ENCODE assay signal across 8 mouse cellular contexts in genomic region chr11:22981543-22981950, GRCm38 (mm10). TPM values are rescaled to one million over a fixed set of nuclear protein-coding genes. Genes with fewer than 3 reads are reported as not detected.
DNase-seq lines count a peak whose midpoint lies in the region; ATAC-seq and TF ChIP-seq lines count a peak whose summit lies in the region.

No protein-coding gene starts in this region.

- H3K4me3 ChIP-seq in kidney, embryonic 15.5 days (replicated peaks), result peak overlapping the region; percentile 70
- peak overlapping the region; percentile 77 for H3K4me3 ChIP-seq in bone marrow, adult 2 months (replicated peaks; ENCODE audit: control insufficient read depth, low read depth, low read length)
- peak overlapping the region; percentile 76 to 77 for H3K4me3 ChIP-seq in heart, embryonic 14.5 days (ENCODE audit: control insufficient read depth in 1 of 2, insufficient read depth in 1 of 2, low read depth in 1 of 2, low read length in 2 of 2)
- H3K4me3 ChIP-seq in liver, embryonic 15.5 days (replicated peaks), result peak overlapping the region; percentile 83
- H3K4me3 ChIP-seq in stomach, embryonic 16.5 days (replicated peaks; ENCODE audit: low read length), result peak overlapping the region; percentile 68

- peak overlapping the region; percentile 99 for H3K27ac ChIP-seq in kidney, embryonic 15.5 days
- H3K27ac ChIP-seq in bone marrow, adult 2 months (ENCODE audit: control insufficient read depth, insufficient read depth, low read depth, low read length, poor library complexity), result peak overlapping the region; percentile 93
- H3K27ac ChIP-seq in heart, embryonic 14.5 days (replicated peaks in 1 of 2; ENCODE audit: control insufficient read depth in 1 of 2, insufficient read depth in 1 of 2, low read depth in 2 of 2, low read length in 2 of 2), result peak overlapping the region; percentile 96 to 98
- H3K27ac ChIP-seq in liver, embryonic 15.5 days (replicated peaks), result peak overlapping the region; percentile 99
- peak overlapping the region; percentile 96 for H3K27ac ChIP-seq in stomach, embryonic 16.5 days (ENCODE audit: low read length)

- H3K27me3 ChIP-seq in kidney, embryonic 15.5 days, result no peaks in the 10 kb centered on the region
- no peaks in the 10 kb centered on the region for H3K27me3 ChIP-seq in heart, embryonic 14.5 days (ENCODE audit: control insufficient read depth, insufficient read depth, low read length)
- no peaks in the 10 kb centered on the region for H3K27me3 ChIP-seq in liver, embryonic 15.5 days
- H3K27me3 ChIP-seq in stomach, embryonic 16.5 days (ENCODE audit: control insufficient read depth, insufficient read depth, low read length), result no peaks in the 10 kb centered on the region

- 3% methylated on average over 12 of the region's 12 CpGs for WGBS in kidney, embryonic 15.5 days
- 1% methylated on average over 12 of the region's 12 CpGs for WGBS in bone marrow, adult 2 months
- WGBS in heart, embryonic 14.5 days, result 1% methylated on average over 12 of the region's 12 CpGs
- WGBS in liver, embryonic 15.5 days (ENCODE audit: insufficient replicate concordance), result 1% methylated on average over 12 of the region's 12 CpGs
- under 1% methylated on average over 12 of the region's 12 CpGs for WGBS in stomach, embryonic 16.5 days

- no peak for DNase-seq in kidney, adult 18-20 months
- no peak for DNase-seq in right cerebral cortex, adult 2 months (ENCODE audit: low spot score in 2 of 2)
- DNase-seq in layer of hippocampus, postnatal 14 days (ENCODE audit: low spot score in 2 of 2), result no peak

- TF ChIP-seq POLR2A in bone marrow, adult 2 months (IDR thresholded peaks at IDR 0.05; ENCODE audit: borderline replicate concordance, control insufficient read depth, low read depth, low read length), result no peak

- H3K4me2 ChIP-seq in kidney, embryonic 15.5 days, result peak overlapping the region; percentile 69
- peak overlapping the region; percentile 85 for H3K4me2 ChIP-seq in heart, embryonic 14.5 days (ENCODE audit: low read length)
- peak overlapping the region; percentile 83 for H3K4me2 ChIP-seq in liver, embryonic 15.5 days
- H3K4me2 ChIP-seq in stomach, embryonic 16.5 days (ENCODE audit: low read depth, low read length), result peak overlapping the region; percentile 75

- H3K9ac ChIP-seq in kidney, embryonic 15.5 days, result peak overlapping the region; percentile 55
- H3K9ac ChIP-seq in heart, embryonic 14.5 days (ENCODE audit: low read length), result peak overlapping the region; percentile 84
- peak overlapping the region; percentile 83 for H3K9ac ChIP-seq in liver, embryonic 15.5 days
- H3K9ac ChIP-seq in stomach, embryonic 16.5 days (ENCODE audit: low read length), result peak overlapping the region; percentile 77

- TF ChIP-seq CTCF in bone marrow, adult 2 months (IDR thresholded peaks at IDR 0.05; ENCODE audit: control insufficient read depth, insufficient read depth, low read length), result no peak

- ATAC-seq in kidney, embryonic 15.5 days (replicated peaks; ENCODE audit: low FRiP score), result peak; percentile 41
- peak; percentile 43 for ATAC-seq in heart, embryonic 14.5 days (ENCODE audit: insufficient number of reproducible peaks, insufficient read depth, low FRiP score, low read depth)
- ATAC-seq in liver, embryonic 15.5 days (ENCODE audit: insufficient read depth), result peak; percentile 35
- ATAC-seq in stomach, embryonic 16.5 days (ENCODE audit: insufficient read depth, low FRiP score), result peak; percentile 39

- peaks cover 20% of the 10 kb centered on the region for H3K4me1 ChIP-seq in kidney, embryonic 15.5 days
- peaks cover 3% of the 10 kb centered on the region for H3K4me1 ChIP-seq in bone marrow, adult 2 months (ENCODE audit: control insufficient read depth, insufficient read depth, low read length)
- H3K4me1 ChIP-seq in heart, embryonic 14.5 days (ENCODE audit: control insufficient read depth in 2 of 2, insufficient read depth in 2 of 2, low read length in 2 of 2), result peaks cover 5 to 12% of the 10 kb centered on the region in 2 experiments
- H3K4me1 ChIP-seq in liver, embryonic 15.5 days (replicated peaks), result peaks cover 41% of the 10 kb centered on the region
- H3K4me1 ChIP-seq in stomach, embryonic 16.5 days (ENCODE audit: control insufficient read depth, insufficient read depth, low read length), result peaks cover 19% of the 10 kb centered on the region

- peaks cover 28% of the 10 kb centered on the region for H3K36me3 ChIP-seq in kidney, embryonic 15.5 days
- peaks cover 28% of the 10 kb centered on the region for H3K36me3 ChIP-seq in heart, embryonic 14.5 days (ENCODE audit: control insufficient read depth, insufficient read depth, low read length)
- H3K36me3 ChIP-seq in liver, embryonic 15.5 days (replicated peaks), result peaks cover 35% of the 10 kb centered on the region
- H3K36me3 ChIP-seq in stomach, embryonic 16.5 days (ENCODE audit: control insufficient read depth, insufficient read depth, low read length), result no peaks in the 10 kb centered on the region

- no peaks in the 10 kb centered on the region for H3K9me3 ChIP-seq in kidney, embryonic 15.5 days (replicated peaks)
- no peaks in the 10 kb centered on the region for H3K9me3 ChIP-seq in heart, embryonic 14.5 days (ENCODE audit: control insufficient read depth, low read length)
- no peaks in the 10 kb centered on the region for H3K9me3 ChIP-seq in liver, embryonic 15.5 days (replicated peaks)
- H3K9me3 ChIP-seq in stomach, embryonic 16.5 days (replicated peaks; ENCODE audit: control insufficient read depth, low read length), result no peaks in the 10 kb centered on the region

RNA-seq across cellular contexts. Expression of gene Gm28048, which starts 0.3 kb away (rescaled TPM):
- polyA plus RNA-seq in kidney, embryonic 15.5 days (2015; fragmentation: Nextera tagmentation; extraction: Ambion mirVana), result 19.3 and 21.6 TPM in 2 replicates
- polyA plus RNA-seq in bone marrow, adult 2 months (2011; ENCODE audit: insufficient read depth, insufficient read length, low replicate concordance, missing spikeins), result 13.8 and 21.9 TPM in 2 replicates
- 8.1 and 10.0 TPM in 2 replicates for polyA plus RNA-seq in heart, embryonic 14.5 days (2014; fragmentation: Nextera tagmentation; extraction: Ambion mirVana)
- polyA plus RNA-seq in liver, embryonic 15.5 days (2015; fragmentation: Nextera tagmentation; extraction: Ambion mirVana), result 8.9 and 9.2 TPM in 2 replicates
- polyA plus RNA-seq in stomach, embryonic 16.5 days (2015; fragmentation: Nextera tagmentation; extraction: Ambion mirVana), result 14.5 and 17.9 TPM in 2 replicates
- total RNA-seq in layer of hippocampus, postnatal 14 days (2021), result 1 to 10 TPM; 8.5 to 9.1 TPM

RNA-seq across cellular contexts. Expression of gene Commd1, which starts 0.6 kb away (rescaled TPM):
- polyA plus RNA-seq in kidney, embryonic 15.5 days (2015; fragmentation: Nextera tagmentation; extraction: Ambion mirVana), result 382 and 415 TPM in 2 replicates
- polyA plus RNA-seq in bone marrow, adult 2 months (2011; ENCODE audit: insufficient read depth, insufficient read length, low replicate concordance, missing spikeins), result 27.6 and 51.1 TPM in 2 replicates
- 361 and 392 TPM in 2 replicates for polyA plus RNA-seq in heart, embryonic 14.5 days (2014; fragmentation: Nextera tagmentation; extraction: Ambion mirVana)
- polyA plus RNA-seq in liver, embryonic 15.5 days (2015; fragmentation: Nextera tagmentation; extraction: Ambion mirVana), result 153 and 167 TPM in 2 replicates
- polyA plus RNA-seq in stomach, embryonic 16.5 days (2015; fragmentation: Nextera tagmentation; extraction: Ambion mirVana), result 324 and 371 TPM in 2 replicates
- total RNA-seq in layer of hippocampus, postnatal 14 days (2021), result 10 to 100 TPM; 54.8 to 61.3 TPM

RNA-seq across cellular contexts. Expression of gene Cct4, which starts 8.8 kb away (rescaled TPM):
- 295 and 296 TPM in 2 replicates for polyA plus RNA-seq in kidney, embryonic 15.5 days (2015; fragmentation: Nextera tagmentation; extraction: Ambion mirVana)
- polyA plus RNA-seq in bone marrow, adult 2 months (2011; ENCODE audit: insufficient read depth, insufficient read length, low replicate concordance, missing spikeins), result 60.8 and 121 TPM in 2 replicates
- 214 and 223 TPM in 2 replicates for polyA plus RNA-seq in heart, embryonic 14.5 days (2014; fragmentation: Nextera tagmentation; extraction: Ambion mirVana)
- 114 and 123 TPM in 2 replicates for polyA plus RNA-seq in liver, embryonic 15.5 days (2015; fragmentation: Nextera tagmentation; extraction: Ambion mirVana)
- 226 and 230 TPM in 2 replicates for polyA plus RNA-seq in stomach, embryonic 16.5 days (2015; fragmentation: Nextera tagmentation; extraction: Ambion mirVana)
- 100 to 1,000 TPM; 101 to 103 TPM for total RNA-seq in layer of hippocampus, postnatal 14 days (2021)

RNA-seq across cellular contexts. Expression of gene Zrsr1, which starts 9.7 kb away (rescaled TPM):
- polyA plus RNA-seq in kidney, embryonic 15.5 days (2015; fragmentation: Nextera tagmentation; extraction: Ambion mirVana), result 3.0 and 3.8 TPM in 2 replicates
- 31.7 and 34.0 TPM in 2 replicates for polyA plus RNA-seq in bone marrow, adult 2 months (2011; ENCODE audit: insufficient read depth, insufficient read length, low replicate concordance, missing spikeins)
- polyA plus RNA-seq in heart, embryonic 14.5 days (2014; fragmentation: Nextera tagmentation; extraction: Ambion mirVana), result 1.9 and 2.2 TPM in 2 replicates
- 1.9 and 2.6 TPM in 2 replicates for polyA plus RNA-seq in liver, embryonic 15.5 days (2015; fragmentation: Nextera tagmentation; extraction: Ambion mirVana)
- polyA plus RNA-seq in stomach, embryonic 16.5 days (2015; fragmentation: Nextera tagmentation; extraction: Ambion mirVana), result 2.4 and 3.2 TPM in 2 replicates
- total RNA-seq in layer of hippocampus, postnatal 14 days (2021), result 10 to 100 TPM; 50.8 to 57.3 TPM

RNA-seq across cellular contexts. Expression of gene Fam161a, which starts 25.8 kb away (rescaled TPM):
- 2.4 and 2.8 TPM in 2 replicates for polyA plus RNA-seq in kidney, embryonic 15.5 days (2015; fragmentation: Nextera tagmentation; extraction: Ambion mirVana)
- polyA plus RNA-seq in bone marrow, adult 2 months (2011; ENCODE audit: insufficient read depth, insufficient read length, low replicate concordance, missing spikeins), result 2.1 and 6.9 TPM in 2 replicates
- 2.0 and 2.8 TPM in 2 replicates for polyA plus RNA-seq in heart, embryonic 14.5 days (2014; fragmentation: Nextera tagmentation; extraction: Ambion mirVana)
- polyA plus RNA-seq in liver, embryonic 15.5 days (2015; fragmentation: Nextera tagmentation; extraction: Ambion mirVana), result 0.59 and 1.4 TPM in 2 replicates
- 3.8 and 4.2 TPM in 2 replicates for polyA plus RNA-seq in stomach, embryonic 16.5 days (2015; fragmentation: Nextera tagmentation; extraction: Ambion mirVana)
- total RNA-seq in layer of hippocampus, postnatal 14 days (2021), result 1 to 10 TPM; 3.8 to 6.9 TPM
